Mouse (Mus musculus) right cerebral cortex, postnatal 14 days (tissue): ENCODE results near the gene Grid2.
"Not testable (repeated sequence)": the region's sequence is repeated elsewhere in the genome, so short reads cannot be mapped to it uniquely, and the experiment has no call there.

Experiments used
- DNase-seq: peaks from one replicate; pipeline ENCODE4 v3.0.0; 2022

The Grid2 gene

DNA sequence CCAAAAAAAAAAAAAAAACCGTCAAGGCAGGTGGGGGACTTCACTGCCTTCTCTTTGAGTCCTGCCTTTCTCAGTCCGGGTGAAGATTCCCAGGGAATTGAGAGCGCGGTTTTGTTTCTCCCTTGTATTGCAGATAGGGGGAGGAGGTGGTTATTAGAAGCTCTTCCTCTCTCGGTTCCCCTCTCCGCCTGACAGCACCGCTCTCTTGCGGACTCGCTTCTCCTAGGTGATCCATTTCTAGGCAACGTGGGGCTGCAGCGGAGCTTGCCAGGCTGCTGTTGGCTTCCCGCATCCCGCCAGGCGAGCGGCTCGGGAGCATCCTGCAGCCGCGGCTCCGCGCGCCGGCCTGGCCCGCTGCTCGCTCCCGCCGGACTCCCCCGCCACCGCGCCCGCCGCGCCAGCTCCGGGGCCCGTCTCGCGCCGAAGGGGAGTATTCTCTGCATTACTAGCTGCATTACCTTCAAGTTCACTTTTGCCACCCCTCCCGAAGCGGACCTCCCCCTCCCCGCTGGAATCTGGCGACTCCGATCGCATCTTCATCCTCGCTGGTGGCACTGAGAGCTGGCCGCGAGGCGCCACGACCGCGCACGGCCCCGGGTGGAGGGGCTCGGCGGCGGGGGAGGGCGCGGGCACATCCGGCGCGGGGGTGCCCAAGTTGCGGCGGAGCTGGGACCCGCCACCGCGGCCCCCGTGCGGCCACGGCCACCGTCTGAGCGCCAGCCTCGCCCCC lies at the start of gene Grid2:
Gene Grid2, plus strand, starts transcription at position 51 of the 730 bp plus-strand sequence.
- peak; percentile 55 for DNase-seq

DNA sequence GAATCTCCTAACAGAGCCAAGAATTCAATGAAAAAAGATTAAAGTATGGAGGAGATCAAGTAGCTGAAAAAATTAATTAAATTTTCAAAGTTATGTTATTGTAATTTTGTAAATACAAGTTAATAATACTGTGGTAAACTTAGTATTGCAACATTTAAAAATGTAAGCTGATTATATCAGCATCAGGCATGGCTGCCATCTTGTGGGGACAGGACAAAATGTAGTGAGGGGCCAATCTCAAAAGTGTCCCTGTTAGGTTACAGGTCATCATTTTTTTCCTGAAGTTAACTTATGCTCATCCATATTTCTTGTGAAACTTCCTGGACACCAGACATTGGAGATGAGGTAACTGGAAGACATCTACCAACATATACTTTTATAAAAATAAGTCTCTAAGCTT lies 4.9 kb upstream of the Grid2 start:
- no peak for DNase-seq

DNA sequence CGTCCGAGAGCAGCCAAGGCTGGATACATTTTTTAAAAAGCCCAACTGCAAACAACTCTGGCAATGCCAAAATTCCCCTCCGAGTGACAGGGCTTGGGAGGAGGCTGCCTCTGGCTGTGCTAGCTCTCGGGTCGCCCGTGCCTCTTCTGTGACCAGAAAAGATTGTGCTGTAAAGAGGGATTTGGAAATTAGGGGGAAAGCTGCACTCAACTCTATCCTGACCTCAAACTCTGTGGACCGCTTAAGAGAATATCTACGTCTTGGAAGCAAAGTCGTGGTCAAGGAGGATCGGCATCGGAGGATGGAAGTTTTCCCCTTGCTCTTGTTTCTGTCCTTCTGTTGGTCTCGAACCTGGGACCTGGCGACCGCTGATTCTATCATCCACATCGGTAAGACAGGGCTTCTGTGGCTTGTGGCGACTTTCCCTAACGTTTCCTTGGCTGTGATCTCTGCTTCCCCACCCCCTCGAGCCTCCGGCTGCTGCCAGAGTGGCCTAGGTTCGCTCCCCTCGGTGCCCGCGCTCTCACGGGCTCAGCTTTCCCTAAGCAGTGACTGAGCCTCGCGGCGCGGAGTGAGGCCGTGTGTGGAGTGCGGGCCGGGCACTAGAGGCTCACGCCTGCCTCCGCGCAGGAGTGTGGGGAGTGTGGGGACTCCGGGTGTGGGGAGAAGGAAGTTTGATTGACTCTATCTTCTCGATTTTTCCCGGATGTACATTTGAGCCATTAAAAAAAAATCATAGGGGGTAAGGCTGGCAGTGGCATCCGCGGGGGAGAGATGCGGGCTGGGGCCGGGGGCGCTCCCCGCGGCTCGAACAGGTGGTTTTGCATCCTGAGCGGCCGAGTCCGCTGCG lies 1.1 kb downstream of the Grid2 start:
- peak; percentile 64 for DNase-seq

DNA sequence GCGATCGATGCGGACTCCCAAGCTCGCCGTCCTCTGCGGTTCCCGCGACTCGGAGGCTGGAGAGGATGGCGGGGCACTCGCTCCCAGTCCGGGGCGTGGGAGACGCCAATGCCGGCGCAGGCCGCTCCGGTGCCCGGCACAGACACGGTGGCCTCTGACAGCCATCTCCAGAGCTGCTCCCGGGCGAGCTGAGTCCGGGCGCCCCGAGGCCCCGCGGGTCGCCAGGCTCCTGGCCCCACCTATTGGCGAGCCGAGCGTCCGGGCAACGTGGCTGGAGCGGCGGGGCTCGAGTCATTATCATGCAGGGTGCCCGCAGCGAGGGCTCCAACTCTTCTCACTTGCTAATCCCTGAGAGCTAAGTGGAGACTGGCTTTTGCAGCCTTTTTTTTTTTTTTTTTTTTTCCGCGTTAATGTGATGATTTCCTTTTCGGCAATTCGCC lies 1.8 kb downstream of the Grid2 start:
- peak; percentile 56 for DNase-seq

DNA sequence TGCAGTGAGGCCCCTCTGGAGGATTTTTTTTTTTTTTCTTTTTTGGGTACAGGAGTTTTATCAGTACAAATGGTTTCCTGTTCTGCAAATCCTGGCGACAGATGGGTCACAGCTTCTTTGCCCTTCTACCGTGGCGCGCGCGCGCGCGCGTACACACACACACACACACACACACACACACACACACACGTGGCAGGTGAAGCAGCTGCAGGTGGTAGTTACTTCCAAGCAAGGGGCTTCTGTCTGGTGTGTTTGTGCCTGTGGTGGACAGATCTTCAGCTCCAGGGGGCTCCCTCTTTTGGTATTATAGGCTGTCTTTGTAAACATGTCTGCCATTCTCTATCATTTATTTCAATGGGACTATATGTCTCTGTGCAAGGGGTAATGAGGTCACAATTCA lies 2.2 kb downstream of the Grid2 start:
- DNase-seq: no peak

DNA sequence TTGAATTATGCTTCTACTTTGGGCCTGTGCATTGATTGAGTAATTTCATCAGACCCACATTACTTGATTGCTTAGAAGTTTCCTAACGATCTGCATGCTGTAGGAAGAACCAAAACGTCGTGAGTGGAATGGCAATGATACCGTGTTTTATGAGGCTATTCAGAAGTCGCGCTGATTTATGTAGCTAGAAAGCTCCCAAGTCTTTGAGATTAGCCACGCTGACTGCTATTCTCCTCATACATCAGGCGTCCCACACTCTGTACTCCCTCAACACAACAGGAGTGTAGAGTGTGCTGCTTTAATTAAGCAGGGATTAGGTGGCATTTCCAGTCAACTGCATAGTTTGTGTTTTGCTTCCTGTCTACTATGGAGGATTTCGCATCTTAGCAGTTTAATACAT lies 4.1 kb downstream of the Grid2 start:
- DNase-seq: no peak

DNA sequence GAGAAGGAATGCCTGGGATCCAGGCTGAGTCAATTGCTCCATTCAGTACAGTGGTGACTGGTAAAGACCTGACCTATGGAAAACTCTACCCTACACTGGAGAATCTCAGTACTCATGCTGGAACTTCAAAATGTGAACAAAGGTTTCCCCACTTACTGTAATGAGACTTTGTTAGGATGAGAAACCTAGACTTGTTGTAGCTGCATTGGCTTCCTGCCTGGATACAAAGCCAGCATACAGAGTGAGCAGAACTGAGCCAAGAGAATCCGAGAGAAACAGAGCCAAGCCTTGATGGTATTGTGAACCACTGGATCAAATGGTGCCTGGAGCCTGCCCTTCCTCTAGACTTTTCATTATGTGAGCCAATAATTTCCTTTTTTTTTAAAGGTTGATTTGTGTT lies 28.7 kb downstream of the Grid2 start:
- peak; percentile 5 for DNase-seq

DNA sequence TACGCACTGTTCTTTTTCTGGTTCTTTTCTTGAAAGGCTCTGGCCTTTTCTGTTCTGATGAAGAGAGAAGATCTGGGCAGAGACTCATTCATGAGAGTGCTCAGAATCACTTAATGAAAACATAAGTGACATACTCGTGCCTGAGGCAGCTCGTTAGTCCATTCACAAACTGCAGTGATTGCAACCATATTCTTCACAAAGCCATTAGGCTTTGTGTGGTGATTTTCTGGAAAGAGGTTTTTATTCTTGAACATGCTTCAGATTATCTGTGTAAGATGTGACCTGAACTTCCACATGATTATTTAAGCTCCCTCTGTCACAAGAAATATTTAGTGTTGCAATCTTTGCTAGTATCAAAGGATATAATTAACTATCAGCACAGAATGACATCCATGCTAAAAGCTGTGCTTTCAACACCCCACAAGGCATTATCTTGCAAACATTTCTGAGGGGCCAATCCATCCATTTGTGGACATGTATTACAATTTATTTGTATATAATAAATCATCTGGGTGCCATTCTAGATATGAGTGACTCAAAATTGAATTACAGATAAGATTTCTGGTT lies 86.8 kb downstream of the Grid2 start:
- no peak for DNase-seq

DNA sequence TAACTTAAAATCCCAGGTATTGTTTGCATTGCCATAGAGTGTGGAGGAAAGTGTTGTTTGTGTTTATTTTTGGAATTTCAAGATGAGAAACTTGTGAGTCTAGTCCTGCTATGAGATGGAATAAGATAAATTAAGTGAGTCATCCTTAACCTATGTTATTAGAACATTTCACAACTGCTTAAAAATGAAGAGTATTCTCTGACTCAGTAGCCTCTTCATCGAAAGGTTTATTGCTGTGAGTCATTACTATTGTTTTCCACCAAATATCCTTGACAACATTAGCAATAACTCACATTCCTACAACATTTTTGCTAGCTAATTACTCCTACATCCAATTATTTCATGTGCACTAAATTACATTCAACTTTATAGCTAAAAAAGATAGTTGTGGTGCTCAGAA lies 91.3 kb downstream of the Grid2 start:
- DNase-seq: no peak

DNA sequence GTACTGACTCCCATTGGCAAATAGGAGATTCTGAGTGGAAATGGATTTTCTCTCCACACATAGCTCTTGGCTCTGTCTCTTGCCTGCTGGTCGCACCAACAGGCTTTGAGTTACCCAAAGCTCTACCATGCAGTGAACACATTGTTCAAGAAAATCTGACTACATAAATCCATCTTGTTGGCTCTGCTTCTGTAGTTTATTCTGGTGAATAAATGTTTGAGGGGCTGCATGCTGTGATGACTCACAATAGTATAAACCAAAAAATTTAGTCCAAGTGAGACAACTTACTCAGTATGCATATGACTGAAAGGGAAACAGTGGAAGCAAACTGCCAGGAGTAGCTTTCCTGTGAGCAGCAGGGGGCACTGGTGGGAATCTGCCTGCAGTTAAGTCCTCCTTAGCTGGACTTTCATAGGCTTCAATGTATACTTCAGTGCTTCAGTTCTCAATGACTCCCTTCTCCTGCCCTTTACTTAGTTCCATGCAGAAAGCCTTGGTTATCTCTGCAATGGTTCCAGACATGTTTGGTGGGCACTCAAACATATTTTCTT lies 125.5 kb downstream of the Grid2 start:
- DNase-seq: peak; percentile 5

DNA sequence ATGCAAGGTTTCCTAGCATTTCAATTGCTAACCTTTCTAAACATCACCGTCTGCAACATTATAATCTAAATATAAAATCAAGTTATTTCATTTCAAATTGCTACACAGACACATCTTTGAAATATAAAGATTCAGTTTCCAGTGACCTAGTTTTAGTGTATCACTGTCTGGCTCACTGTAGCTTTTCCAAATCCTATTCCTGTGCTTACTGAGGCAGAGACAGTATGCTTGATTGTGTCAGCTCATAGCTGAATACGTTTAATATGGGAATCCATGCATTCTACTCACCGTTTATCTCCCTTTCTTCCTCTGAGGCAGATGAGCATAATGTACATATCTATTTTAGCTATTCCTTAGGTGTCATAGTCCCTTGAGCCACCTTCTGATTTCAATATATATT lies 146.0 kb downstream of the Grid2 start:
- no peak for DNase-seq

DNA sequence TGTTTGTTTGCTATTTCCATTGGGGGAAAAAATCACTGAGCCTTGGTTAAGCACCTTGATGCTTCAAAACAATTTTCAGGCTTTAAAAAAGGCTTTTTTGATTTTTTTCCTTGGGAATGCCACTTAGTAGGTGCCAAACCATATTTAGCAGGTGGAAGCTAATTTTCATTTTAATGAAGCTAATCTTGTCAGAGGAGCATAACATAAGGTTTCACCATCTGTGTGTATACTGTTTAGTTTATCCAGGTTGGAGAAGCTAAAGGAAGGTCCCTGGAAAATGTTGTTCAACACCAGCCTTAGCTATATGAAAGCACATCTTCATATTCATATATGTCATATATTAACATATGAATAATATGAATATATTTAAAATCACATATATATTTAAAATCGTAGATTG lies 161.9 kb downstream of the Grid2 start:
- DNase-seq: no peak

DNA sequence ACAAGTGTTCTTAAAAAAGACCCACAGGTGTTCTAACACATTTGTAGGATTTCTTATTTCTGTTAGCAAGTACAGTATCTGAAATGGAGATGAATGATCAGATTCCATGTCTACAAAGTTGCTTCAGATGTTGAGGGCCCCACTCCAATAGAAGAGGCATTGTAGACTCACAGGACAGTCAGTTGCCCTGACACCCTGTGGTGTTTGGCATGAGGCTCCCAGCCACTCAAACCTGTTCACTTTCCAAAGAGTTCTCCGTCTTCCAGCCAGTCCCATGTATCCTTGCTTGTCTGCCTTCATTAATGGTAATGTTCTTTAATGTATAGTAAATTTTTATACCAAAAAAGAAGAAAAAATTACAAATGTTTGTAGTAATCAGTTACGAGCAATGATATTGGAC lies 177.1 kb downstream of the Grid2 start:
- DNase-seq: no peak

DNA sequence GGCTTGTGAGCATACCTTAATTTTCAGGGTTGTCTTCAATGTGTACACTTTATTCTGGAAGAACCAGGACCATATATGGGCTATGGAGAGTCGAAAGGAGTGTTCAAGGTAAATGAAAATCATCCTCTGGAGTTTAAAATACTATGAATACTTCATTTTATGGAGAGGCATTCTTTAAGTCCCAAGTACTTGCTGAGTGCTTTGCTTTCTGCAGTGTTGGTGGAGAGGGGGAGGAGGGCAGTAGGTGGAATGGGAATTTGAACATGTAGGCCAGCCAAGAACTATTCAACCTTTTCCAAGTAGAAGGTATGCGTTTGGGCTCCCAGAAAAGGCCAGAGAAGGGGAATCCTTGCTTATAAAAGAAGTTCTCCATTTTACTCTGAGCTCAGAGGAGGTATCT lies 192.5 kb downstream of the Grid2 start:
- DNase-seq: no peak

DNA sequence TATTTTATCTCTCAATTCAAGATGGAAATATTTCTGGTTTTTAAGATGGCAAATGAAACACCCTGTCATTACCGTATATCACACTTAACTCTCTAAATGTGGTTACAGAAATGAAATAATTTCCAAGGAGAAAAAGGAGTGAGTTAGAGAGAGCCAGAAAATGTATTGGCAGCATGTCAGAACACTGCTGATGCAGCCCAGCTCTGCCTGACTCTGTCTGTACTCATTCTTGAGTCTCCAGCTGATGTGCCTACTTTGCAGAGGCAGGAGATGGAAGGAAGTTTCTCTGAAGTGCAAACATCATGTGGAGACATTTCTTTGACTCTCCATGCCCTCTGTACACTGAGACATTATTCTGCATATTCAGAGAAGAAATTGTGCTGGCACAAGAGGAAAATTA lies 226.5 kb downstream of the Grid2 start:
- DNase-seq: no peak

DNA sequence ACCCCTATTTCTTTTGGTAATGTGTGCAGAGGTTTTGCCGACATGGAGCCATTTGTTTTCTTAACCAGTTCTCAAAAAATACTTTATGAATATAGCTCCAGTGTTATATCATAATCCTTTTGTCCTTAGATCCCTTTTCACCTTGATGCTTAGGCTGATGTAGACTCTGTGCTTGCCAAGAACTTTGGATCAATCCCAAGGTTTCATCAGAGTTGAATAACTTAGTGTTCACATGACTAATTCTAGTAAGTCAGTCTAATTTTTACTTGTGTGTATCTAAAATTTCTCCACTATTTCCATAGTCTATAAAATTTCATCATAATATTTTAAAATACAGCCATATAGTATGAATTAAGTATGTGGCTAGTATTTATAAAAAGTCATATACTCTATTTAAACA lies 259.3 kb downstream of the Grid2 start:
- DNase-seq: no peak

DNA sequence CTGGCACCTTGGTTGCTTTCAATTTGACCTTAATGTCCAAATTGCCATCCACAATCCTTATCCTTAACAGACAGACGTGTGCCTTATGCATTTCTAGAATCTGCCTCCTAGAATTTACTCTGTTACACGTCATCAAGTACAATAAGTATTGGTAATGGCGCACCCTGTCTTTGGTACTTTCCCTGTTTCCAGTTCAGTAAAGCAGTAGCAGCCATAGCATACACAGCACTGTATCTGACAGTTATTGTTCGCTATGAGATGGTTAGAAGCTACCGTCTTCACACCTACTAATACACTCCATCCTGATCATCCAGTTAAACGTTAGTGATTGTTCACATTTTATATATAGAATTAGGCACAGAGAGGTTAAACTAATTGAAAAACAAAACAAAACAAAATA lies 260.3 kb downstream of the Grid2 start:
- no peak for DNase-seq

DNA sequence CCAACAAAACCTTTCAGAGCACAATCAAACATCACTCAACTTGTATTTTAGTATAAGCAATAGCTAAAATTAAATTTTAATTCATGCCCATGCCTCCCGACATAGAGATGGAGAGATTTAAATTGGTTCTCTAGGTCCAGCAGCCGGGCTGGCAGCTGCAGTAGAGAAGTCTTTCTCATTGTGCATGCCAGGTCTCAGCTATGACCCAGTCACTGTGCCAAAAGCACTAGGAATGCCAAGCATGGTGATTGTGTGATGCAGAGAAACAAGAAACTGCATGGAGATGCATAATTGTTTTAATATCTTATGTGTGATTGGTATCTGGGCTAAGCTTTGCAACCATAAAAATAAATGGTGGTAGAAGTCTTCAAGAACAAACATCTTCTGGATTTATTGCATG lies 276.1 kb downstream of the Grid2 start:
- DNase-seq: no peak

DNA sequence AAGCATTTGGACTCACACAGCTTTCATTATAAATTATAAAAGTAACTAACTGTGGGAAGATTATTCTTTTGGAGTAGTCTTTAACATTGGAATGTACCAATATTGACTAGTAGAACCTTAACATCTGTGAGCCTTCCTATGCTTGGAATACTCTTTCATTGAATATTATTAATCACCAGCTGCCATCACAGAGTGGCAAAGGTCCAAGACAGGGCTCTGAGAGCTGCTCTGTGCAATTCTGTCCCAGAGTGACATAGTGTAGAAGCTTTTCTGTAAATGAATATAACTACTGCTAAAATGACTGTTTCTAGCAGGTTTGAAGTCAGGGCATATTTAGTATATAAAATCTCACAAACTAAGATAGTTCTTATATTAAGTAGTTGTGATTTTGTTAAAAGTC lies 277.2 kb downstream of the Grid2 start:
- no peak for DNase-seq

DNA sequence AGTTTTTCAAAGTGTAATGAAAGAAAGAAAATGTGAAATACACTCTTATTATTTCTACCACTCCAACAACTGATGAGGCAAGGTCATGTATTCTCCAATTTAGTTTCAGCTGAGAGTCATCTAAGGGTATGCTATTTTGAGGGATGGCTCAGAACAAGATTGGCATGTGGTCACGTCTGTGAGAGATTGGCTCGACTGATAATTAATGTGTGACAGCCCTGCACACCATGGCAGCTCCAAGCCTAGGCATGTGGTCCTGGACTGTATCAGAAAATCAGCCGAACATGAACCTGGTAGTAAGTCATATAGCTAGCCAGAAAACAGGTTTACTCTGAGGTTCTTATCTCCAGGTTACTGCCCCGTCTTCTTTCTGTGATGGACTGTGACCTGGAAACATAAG lies 292.1 kb downstream of the Grid2 start:
- no peak for DNase-seq

DNA sequence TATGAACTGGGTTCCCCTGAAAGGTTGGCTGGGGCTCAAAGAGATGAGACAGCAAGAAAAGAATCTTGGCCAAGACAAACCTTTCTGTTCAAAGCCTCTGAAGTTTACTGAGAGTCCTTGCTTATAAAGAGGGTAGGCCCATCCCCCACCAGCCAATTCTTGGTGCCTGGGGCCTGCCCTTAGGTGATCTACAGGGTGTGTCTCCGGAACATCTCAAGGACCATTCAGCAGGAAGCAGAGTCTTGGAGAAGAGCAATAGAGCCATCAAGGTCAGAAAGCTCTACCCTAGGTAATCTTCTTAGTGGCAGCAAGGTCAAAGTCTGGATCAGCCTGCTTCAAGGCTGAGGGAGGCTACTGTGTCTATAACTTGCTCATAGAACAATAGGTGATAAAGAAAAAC lies 313.1 kb downstream of the Grid2 start:
- DNase-seq: not testable (repeated sequence)

DNA sequence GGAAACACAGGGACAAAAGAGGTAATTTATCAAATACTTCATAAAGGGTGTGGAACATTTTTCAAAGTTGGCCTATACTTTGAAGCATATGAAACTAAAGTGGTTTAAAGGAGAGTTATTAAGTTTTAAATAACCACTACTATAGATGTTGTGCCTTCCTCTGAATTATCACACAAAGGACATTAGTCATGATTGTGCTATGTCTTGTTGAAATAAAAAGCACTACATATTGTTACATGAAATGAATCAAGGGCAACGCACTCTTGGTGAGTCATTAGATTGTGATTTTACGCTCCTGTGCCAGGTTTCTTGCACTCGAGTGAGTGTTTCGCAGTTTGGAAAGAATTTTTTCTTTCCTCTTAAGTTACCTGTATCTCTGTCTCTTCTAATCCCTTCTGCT lies 335.0 kb downstream of the Grid2 start:
- DNase-seq: no peak

DNA sequence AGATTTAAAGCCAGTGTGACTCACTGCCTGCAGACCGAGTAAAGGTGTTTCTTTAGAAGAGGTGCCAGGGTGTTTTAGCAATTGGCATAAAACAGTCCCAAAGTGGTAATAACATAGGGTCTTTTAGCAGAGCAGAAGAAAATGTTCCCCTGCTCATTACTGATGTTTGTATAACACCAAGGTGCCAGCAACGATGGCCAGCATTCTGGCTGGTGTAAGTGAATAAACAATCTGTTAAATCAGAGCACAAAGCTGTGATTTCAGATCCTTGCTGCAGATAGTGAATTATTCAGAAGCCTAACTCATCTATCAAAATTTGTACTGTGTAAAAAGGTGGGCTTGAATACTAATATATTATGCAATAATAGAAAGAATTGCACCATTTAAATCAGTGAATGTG lies 353.9 kb downstream of the Grid2 start:
- DNase-seq: no peak

DNA sequence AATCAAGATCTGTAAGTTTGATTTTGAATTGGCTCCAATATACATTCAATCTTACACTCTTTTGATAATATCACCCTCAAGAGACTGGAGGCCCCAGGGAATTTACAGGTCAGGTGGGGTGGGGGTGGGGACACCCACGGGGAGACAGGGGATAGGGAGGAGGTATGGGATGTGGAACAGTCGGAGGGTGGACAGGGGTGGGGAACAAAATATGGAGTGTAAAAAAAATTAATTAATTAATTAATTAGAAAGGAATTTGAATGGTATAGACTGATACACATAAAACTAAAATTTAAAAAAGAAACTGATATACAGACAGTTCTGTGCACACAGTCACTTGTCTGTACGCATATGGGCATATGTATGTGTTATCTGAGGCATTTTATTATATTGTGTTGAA lies 380.3 kb downstream of the Grid2 start:
- no peak for DNase-seq
